Mouse (Mus musculus) retina, postnatal 7 days (tissue): ENCODE results near the gene Tent2.
"Not testable (repeated sequence)": the region's sequence is repeated elsewhere in the genome, so short reads cannot be mapped to it uniquely, and the experiment has no call there.

Source experiments
- DNase-seq: peaks from one replicate; pipeline ENCODE4 v3.0.0-alpha.2; 2012; ENCODE audit warnings: low read depth, low spot score

Tent2 gene

GRCm38 (mm10) chr13:93191831-93192645 lies at the start of gene Tent2:
Gene Tent2, minus strand, starts transcription at chr13:93192385.
- peak; percentile 91 for DNase-seq

GRCm38 (mm10) chr13:93241180-93241579 lies 49.0 kb upstream of the Tent2 start:
- no peak for DNase-seq

GRCm38 (mm10) chr13:93239561-93239960 lies 47.4 kb upstream of the Tent2 start:
- DNase-seq, result no peak

DNA sequence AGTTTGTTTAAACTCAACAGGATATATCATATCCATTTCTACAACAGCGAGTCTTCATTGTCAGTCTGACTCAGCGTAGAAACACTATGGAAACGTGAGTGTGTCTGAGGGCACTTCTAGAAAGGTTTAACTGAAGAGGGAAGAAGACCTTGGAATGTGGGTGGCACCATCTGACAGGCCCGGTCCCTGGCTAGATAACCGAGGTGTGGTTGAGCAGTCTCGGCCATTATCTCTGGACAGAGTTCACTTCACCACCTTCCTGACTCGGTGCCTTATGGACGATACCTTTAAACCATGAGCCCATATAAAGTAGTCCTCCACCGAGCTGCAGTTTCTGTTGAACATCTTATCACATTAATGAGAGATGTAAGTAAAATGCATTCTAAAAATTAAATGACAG lies 46.9 kb upstream of the Tent2 start:
- no peak for DNase-seq

DNA sequence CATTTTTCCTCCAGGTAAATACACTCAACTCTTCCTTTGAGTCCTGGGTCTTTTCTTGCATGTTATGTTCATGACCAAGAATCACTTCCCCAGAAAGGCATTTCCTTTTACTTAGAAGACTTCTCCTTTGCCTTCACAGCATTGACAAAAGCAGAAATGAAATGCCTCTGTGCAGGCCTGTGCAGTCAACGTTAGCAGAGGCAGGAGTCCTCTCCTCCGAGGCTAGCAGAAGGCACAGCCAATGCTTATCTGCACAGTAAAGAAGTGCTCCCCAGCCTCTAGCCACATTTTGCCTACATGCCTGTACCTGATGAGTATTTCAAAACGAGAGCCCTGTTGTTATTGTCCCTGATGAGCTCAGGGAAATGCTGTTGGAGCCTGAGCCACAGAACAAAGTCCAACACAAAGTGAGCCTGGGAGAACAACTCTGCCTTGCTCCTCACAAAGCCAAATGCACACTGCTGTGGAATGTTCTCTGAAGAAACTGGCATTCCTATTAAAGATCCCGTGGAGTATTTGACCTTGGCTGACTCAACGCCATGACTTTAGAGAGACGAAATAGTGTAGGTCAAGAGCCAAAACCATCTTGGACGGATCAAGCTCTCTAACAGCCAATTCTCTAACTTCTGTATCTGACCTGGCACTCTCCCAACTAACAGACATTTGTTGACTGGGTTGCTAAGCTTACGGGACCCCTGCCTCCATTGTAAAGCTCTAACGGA lies 45.7 kb upstream of the Tent2 start:
- no peak for DNase-seq

DNA sequence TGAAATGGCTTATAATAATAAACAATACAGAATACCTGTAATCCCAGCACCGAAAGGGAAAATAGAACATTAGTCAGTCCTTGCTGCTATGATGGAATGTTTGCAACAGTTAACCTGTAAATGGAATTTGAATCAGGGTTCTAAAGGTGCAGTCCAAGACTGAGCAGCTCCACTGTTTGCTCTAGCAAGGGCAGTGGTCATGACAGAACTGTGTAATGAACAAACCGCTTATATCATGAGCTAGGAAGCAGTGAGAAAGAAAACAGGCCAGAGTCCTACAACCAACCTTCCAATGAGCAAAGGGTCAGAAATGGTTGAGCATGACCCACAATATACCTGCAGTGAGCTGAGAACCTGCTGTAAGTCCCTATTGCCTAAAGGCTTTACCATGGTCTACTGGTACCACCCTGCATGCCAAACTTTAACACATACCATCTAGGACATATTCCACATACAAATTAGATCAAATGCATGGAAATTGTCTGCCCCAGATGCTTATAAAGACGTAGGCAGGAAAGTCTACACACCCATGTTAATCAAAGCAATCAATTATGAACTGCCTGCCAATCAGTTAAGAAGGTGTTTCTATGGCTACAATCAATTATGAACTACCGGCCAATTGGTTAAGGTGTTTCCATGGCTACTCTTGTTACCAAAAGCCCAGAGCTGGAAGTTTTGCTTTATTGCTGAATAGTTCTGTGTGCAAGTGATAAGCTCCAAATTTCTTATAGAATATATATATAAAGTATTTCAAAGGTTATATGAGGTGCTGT lies 42.3 kb upstream of the Tent2 start:
- no peak for DNase-seq

DNA sequence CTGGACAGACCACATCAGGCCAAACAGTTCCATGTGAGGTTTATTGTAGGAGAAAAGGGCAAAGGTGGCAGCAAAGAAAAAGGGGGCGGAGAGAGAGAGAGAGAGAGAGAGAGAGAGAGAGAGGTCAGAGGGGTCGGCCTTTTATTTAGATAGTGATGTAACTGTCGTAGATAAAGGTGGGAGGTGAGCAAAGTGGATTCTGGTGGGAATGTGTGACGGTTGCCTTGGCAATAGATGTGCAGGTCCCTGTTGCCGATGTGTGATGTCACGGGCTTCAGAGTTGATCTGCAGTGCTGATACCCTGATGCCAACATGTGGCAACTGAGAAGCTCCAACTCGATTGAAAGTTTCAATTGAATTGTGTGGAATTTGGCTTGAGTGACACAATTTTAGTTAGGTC lies 40.1 kb upstream of the Tent2 start:
- DNase-seq, result no peak

DNA sequence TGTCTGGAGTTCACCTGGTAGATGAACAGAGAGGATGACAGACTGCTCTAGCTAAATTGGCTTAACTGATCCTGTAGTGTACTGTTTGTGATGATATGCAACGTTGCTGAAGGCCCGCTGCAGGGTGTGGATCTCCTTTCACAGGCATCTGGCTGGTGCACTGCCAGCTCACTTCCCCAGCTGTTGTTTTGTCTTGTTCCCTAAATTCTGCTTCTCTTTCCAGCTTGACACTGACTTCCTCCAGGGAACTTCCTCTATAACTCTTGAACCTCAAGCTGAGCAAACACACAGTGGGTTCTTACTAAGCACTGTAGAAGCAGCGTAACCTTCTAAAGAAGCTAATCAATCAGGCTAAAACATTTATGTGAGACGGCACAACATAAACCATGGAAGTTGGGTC lies 38.8 kb upstream of the Tent2 start:
- DNase-seq, result no peak

DNA sequence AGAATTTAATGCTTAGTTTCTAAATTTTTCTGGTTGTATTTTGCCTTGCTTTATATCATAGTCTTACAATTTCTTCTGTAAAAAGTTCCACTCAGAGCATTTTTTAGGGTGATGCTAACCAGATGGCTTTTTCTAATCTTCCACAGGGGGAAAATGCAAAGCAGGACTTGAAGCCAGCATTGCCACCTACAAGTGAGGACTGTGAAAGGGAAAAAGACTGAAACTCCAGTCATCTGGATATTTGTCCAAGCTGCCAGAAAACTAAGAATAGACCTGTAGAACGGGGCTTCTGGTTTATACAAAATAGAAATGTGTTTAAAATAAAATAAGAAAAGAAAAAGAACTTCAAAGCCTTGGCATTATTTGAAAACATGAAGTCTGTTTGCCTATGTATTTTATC lies 19.6 kb upstream of the Tent2 start:
- DNase-seq, result no peak

DNA sequence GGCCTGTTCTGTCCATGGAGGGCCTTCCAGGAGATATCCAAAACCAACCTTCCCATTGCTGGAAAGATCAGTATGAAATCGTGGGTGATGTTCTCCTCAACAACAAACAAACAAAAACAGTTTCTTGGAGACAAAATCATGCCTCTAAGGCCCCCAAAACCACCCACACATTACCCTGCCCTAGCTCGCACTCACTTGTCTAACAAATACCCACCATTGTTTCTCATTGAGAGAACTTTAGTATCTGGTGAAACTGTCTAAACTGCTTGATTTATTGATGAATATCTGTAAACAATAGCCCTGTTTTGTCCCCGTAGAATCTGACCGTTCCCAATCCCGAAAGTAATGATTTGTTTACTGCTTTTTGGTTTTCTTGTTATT lies 451 bp upstream of the Tent2 start:
- DNase-seq, result no peak

- DNase-seq, result no peak
These were observed 2.8 kb downstream of the Tent2 start for GRCm38 (mm10) chr13:93189416-93189815.

DNA sequence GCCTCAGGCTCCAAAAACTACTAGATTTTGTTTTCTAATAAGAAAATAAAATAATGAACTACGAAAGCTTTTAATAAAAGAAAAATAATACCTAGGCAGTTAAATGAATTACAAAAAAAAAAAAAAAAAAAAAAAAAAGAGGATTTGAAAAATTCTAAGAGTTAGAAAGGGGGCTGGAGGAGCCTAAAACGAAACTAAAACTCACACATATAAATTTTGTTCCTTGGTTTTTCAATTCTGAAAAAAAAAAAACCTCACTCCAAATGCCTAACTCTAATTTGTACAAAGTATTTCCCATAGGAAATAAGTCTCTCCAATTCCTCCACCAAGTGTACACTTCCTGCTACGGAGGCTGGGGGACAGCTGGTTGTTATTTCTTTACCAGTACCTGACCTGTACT lies 3.4 kb downstream of the Tent2 start:
- DNase-seq, result no peak

GRCm38 (mm10) chr13:93187792-93188191 lies 4.4 kb downstream of the Tent2 start:
- DNase-seq, result not testable (repeated sequence)

GRCm38 (mm10) chr13:93180351-93180750 lies 11.8 kb downstream of the Tent2 start:
- DNase-seq, result no peak

DNA sequence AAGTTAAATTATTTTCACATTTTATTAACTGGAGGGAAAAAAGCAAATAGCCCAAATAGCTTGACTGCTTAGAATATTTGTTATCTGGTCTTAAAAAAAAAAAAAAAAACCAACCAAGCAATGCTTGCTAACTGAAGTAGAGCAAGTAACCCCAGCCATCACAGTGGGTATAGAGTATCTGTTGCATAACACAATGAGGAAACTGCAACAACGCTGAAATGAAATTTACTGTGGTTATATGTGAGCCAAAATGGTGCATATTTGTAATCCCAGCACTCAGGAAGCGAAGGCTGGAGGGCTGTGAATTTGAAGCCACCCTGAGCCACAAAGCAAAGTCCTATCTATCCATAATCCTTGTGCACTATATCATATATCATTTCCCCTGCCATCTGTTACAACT lies 12.7 kb downstream of the Tent2 start:
- DNase-seq, result no peak

DNA sequence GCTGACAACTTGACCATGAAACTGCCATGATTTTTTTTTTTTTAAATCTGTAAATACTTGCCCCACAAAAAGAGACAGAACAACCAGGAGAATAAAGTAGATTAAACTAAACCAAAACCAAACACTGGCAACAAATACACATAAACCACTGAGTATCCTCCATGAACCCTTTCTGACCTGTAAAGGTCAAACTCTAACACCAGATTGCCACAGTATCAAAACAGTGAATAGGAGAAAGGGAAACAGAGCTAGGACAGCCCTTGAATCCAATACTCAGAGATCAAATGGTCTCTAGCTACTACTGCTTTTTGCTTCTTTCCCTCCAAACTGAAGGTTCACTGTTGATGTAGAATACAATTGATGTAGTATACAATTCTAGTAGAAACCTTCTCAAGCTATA lies 14.6 kb downstream of the Tent2 start:
- no peak for DNase-seq

GRCm38 (mm10) chr13:93163303-93163702 lies 28.9 kb downstream of the Tent2 start:
- DNase-seq, result no peak

GRCm38 (mm10) chr13:93162456-93162855 lies 29.7 kb downstream of the Tent2 start:
- DNase-seq, result no peak

GRCm38 (mm10) chr13:93158261-93158660 lies 33.9 kb downstream of the Tent2 start:
- DNase-seq, result no peak

DNA sequence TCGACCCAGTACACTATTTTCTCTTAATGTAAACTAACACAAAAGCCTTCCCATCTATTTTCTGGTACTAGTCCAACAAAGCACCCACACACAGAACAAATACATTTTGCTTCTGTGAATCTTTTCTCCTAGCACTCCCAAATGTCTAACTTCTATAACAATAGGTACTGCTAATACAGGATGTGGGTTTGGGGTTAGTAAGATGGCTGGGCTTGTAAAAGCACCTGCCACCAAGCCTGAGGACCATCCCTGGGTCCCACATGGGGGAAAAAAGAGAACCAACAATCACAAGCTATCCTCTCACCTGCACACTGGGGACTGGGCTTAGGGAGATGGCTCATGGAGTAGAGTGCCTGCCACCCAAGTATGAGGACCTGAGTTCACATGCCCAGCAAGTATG lies 38.9 kb downstream of the Tent2 start:
- DNase-seq, result no peak

DNA sequence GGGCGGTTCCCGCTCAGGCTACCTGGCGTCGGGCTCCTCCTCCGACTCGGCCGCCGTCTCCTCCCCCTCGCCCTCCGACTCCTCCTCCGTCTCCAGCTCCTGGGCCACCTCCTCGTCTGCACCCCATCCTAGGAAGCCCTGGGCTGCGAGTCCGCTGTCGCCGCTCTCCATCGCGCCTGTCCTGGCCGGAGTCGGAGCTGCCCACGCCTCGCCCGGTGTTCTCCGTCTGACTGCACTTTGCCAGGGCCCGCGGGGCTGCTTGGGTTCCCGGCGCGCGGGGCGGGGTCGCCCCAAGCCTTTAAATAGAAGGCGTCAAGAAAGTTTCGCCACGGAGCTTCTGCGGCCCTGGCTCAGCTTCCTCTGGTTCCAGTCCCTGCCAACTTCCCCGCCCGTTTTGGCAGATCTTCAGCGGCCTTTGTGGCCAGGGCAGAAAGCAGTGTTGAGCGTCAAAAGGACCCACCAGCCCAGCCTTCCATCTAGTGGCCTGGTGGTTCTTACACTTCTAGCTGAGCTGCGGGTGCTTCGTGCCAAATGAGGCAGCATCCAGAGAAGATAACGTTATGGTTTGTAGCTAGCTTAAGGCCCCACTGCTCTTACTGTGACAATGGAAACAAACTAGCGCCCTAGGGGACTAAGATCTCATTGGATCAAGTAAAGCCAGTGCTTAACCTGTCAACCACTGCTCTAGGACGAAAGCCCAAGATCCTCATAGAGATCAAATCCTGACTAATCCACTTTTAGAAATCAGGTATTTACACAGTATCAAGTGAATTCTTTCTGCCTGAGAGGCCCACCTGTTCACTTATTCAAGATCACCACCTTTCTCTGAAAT lies 47.6 kb downstream of the Tent2 start, which contains the start of gene Cmya5:
Cmya5 (minus strand) TSS at position 389 of the 832 bp plus-strand sequence.
- DNase-seq, result peak; percentile 38
